ENCODE assay signal across 27 mouse cellular contexts in genomic region chr14:54440538-54440937, GRCm38 (mm10). TPM values are rescaled to one million over a fixed set of nuclear protein-coding genes. Genes with fewer than 3 reads are reported as not detected.
DNase-seq lines count a peak whose midpoint lies in the region; ATAC-seq and TF ChIP-seq lines count a peak whose summit lies in the region.
"Had no signal": no experiment of that assay in that cellular context is flagged by ENCODE, and none has a peak within 500 bp of the region (broad histone marks: within the 10 kb centered on the region; RNA-seq: fewer than 3 reads in every experiment).

No protein-coding gene starts in this region.

- intact Hi-C loops in gastrocnemius, adult 2 months (cut with DNase I): no loop called here

- no peak for TF ChIP-seq POLR2A in bone marrow, adult 2 months (IDR thresholded peaks at IDR 0.05; ENCODE audit: borderline replicate concordance, control insufficient read depth, low read depth, low read length)

- TF ChIP-seq CTCF in gastrocnemius, adult 2 months (IDR thresholded peaks at IDR 0.05): no peak
- no peak for TF ChIP-seq CTCF in bone marrow, adult 2 months (IDR thresholded peaks at IDR 0.05; ENCODE audit: control insufficient read depth, insufficient read depth, low read length)

- H3K27ac ChIP-seq in gastrocnemius, adult 2 months: peak overlapping the region; percentile 12; the same call in 1 of the 2 replicates
- no peak overlapping the region for H3K27ac ChIP-seq in midbrain, embryonic 11.5 days (ENCODE audit: low read depth, low read length)
- no peak overlapping the region for H3K27ac ChIP-seq in midbrain, embryonic 15.5 days
- H3K27ac ChIP-seq in bone marrow, adult 2 months (ENCODE audit: control insufficient read depth, insufficient read depth, low read depth, low read length, poor library complexity): peak overlapping the region; percentile 11; the same call in 1 of the 2 replicates
- H3K27ac ChIP-seq in intestine, embryonic 16.5 days (ENCODE audit: low read length): no peak overlapping the region
- H3K27ac ChIP-seq: forebrain, embryonic 12.5 days; heart, adult 2 months; heart, embryonic 10.5 days; heart, embryonic 15.5 days; hindbrain, embryonic 14.5 days; hindbrain, postnatal 0 days had no signal

- H3K4me1 ChIP-seq in midbrain, embryonic 11.5 days (ENCODE audit: control insufficient read depth, insufficient read depth, low read length): peaks cover 3% of the 10 kb centered on the region; the same call in 1 of the 2 replicates
- no peaks in the 10 kb centered on the region for H3K4me1 ChIP-seq in midbrain, embryonic 15.5 days
- H3K4me1 ChIP-seq in bone marrow, adult 2 months (ENCODE audit: control insufficient read depth, insufficient read depth, low read length): peaks cover 4% of the 10 kb centered on the region; the same call in 1 of the 2 replicates
- peaks cover 11% of the 10 kb centered on the region; the same call in 1 of the 2 replicates for H3K4me1 ChIP-seq in intestine, embryonic 16.5 days (ENCODE audit: control insufficient read depth, insufficient read depth, low read length)

- no peak for DNase-seq in gastrocnemius, adult 2 months
- no peak for DNase-seq in gastrocnemius, postnatal 10 days
- peak; percentile 54 for DNase-seq in midbrain, embryonic 11.5 days (ENCODE audit: low spot score, missing footprints)
- no peak for DNase-seq in cerebellum, postnatal 25 days
- DNase-seq: adrenal gland, adult 2 months; adrenal gland, postnatal 14 days; B cell, adult 2 months; cerebellum, adult 11-12 months; cerebellum, adult 8-10 months; cerebellum, postnatal 10 days; gastrocnemius, postnatal 25 days; heart, adult 2 months; heart, postnatal 10 days; heart, postnatal 4 days had no signal

- H3K9ac ChIP-seq in midbrain, embryonic 11.5 days (ENCODE audit: low read length): no peak overlapping the region
- no peak overlapping the region for H3K9ac ChIP-seq in midbrain, embryonic 15.5 days
- H3K9ac ChIP-seq in intestine, embryonic 16.5 days (ENCODE audit: low read depth, low read length): no peak overlapping the region
- H3K9ac ChIP-seq: forebrain, embryonic 12.5 days; heart, embryonic 15.5 days; hindbrain, embryonic 14.5 days had no signal

- ATAC-seq in midbrain, embryonic 11.5 days (ENCODE audit: low FRiP score): no peak
- ATAC-seq in midbrain, embryonic 15.5 days (replicated peaks): no peak
- ATAC-seq in intestine, embryonic 16.5 days: no peak
- ATAC-seq: forebrain, embryonic 16.5 days; hindbrain, postnatal 0 days; inflammation-experienced regulatory T-cells, adult 6 months; intestine, postnatal 0 days had no signal

- H3K4me3 ChIP-seq in gastrocnemius, adult 2 months: no peak overlapping the region
- no peak overlapping the region for H3K4me3 ChIP-seq in midbrain, embryonic 11.5 days (ENCODE audit: low read depth, low read length)
- H3K4me3 ChIP-seq in midbrain, embryonic 15.5 days: no peak overlapping the region
- H3K4me3 ChIP-seq in bone marrow, adult 2 months (replicated peaks; ENCODE audit: control insufficient read depth, low read depth, low read length): no peak overlapping the region
- H3K4me3 ChIP-seq in intestine, embryonic 16.5 days (ENCODE audit: low read length): no peak overlapping the region
- H3K4me3 ChIP-seq: forebrain, embryonic 12.5 days; heart, adult 2 months; heart, embryonic 10.5 days; heart, embryonic 15.5 days had no signal

- no peaks in the 10 kb centered on the region for H3K27me3 ChIP-seq in midbrain, embryonic 11.5 days (ENCODE audit: control insufficient read depth, insufficient read depth, low read length)
- H3K27me3 ChIP-seq in midbrain, embryonic 15.5 days (replicated peaks): no peaks in the 10 kb centered on the region
- no peaks in the 10 kb centered on the region for H3K27me3 ChIP-seq in intestine, embryonic 16.5 days (replicated peaks; ENCODE audit: control insufficient read depth, insufficient read depth, low read length)
- H3K27me3 ChIP-seq: CH12.LX; forebrain, embryonic 12.5 days; heart, embryonic 15.5 days had no signal

- peaks cover 3% of the 10 kb centered on the region; the same call in 1 of the 2 replicates for H3K36me3 ChIP-seq in midbrain, embryonic 11.5 days (ENCODE audit: control insufficient read depth, insufficient read depth, low read length)
- H3K36me3 ChIP-seq in midbrain, embryonic 15.5 days (replicated peaks): no peaks in the 10 kb centered on the region
- H3K36me3 ChIP-seq in intestine, embryonic 16.5 days (ENCODE audit: control insufficient read depth, insufficient read depth, low read length): peaks cover 25% of the 10 kb centered on the region

- no peaks in the 10 kb centered on the region for H3K9me3 ChIP-seq in midbrain, embryonic 11.5 days (ENCODE audit: control insufficient read depth, low read length)
- no peaks in the 10 kb centered on the region for H3K9me3 ChIP-seq in midbrain, embryonic 15.5 days
- H3K9me3 ChIP-seq in intestine, embryonic 16.5 days (ENCODE audit: control insufficient read depth, low read length): no peaks in the 10 kb centered on the region
- H3K9me3 ChIP-seq: forebrain, embryonic 12.5 days; heart, embryonic 10.5 days; heart, embryonic 15.5 days had no signal

- WGBS in midbrain, embryonic 11.5 days: 98% methylated on average over 11 of the region's 14 CpGs
- WGBS in midbrain, embryonic 15.5 days: 94% methylated on average over 14 of the region's 14 CpGs
- WGBS in bone marrow, adult 2 months: 90% methylated on average over 14 of the region's 14 CpGs
- WGBS in intestine, embryonic 16.5 days: 93% methylated on average over 14 of the region's 14 CpGs

- no peak overlapping the region for H3K4me2 ChIP-seq in midbrain, embryonic 11.5 days
- H3K4me2 ChIP-seq in midbrain, embryonic 15.5 days: no peak overlapping the region
- H3K4me2 ChIP-seq in intestine, embryonic 16.5 days (ENCODE audit: low read depth, low read length): no peak overlapping the region
- H3K4me2 ChIP-seq: forebrain, embryonic 12.5 days; heart, embryonic 15.5 days; hindbrain, embryonic 14.5 days had no signal

RNA-seq across cellular contexts. Expression of gene Mmp14, which starts 9.1 kb away (rescaled TPM):
- total RNA-seq in gastrocnemius, adult 2 months (2021): 10 to 100 TPM in 1 of 2 experiments, 1 to 10 TPM in 1; 8.5 to 14.0 TPM
- total RNA-seq in gastrocnemius, postnatal 10 days (2021): 100 to 1,000 TPM; 115 to 167 TPM
- 57.4 and 57.5 TPM in 2 replicates for polyA plus RNA-seq in midbrain, embryonic 11.5 days (2014; fragmentation: Nextera tagmentation; extraction: Ambion mirVana)
- polyA plus RNA-seq in midbrain, embryonic 15.5 days (2015; fragmentation: Nextera tagmentation; extraction: Ambion mirVana): 45.4 and 51.0 TPM in 2 replicates
- 6.7 and 17.2 TPM in 2 replicates for polyA plus RNA-seq in bone marrow, adult 2 months (2011; ENCODE audit: insufficient read depth, insufficient read length, low replicate concordance, missing spikeins)
- 89.7 and 90.7 TPM in 2 replicates for polyA plus RNA-seq in intestine, embryonic 16.5 days (2015; fragmentation: Nextera tagmentation; extraction: Ambion mirVana)

RNA-seq across cellular contexts. Expression of gene Mrpl52, which starts 13.8 kb away (rescaled TPM):
- 100 to 1,000 TPM; 102 to 111 TPM for total RNA-seq in gastrocnemius, adult 2 months (2021)
- total RNA-seq in gastrocnemius, postnatal 10 days (2021): 100 to 1,000 TPM; 141 to 159 TPM
- polyA plus RNA-seq in midbrain, embryonic 11.5 days (2014; fragmentation: Nextera tagmentation; extraction: Ambion mirVana): 238 and 253 TPM in 2 replicates
- 234 and 252 TPM in 2 replicates for polyA plus RNA-seq in midbrain, embryonic 15.5 days (2015; fragmentation: Nextera tagmentation; extraction: Ambion mirVana)
- 81.1 and 169 TPM in 2 replicates for polyA plus RNA-seq in bone marrow, adult 2 months (2011; ENCODE audit: insufficient read depth, insufficient read length, low replicate concordance, missing spikeins)
- 249 and 267 TPM in 2 replicates for polyA plus RNA-seq in intestine, embryonic 16.5 days (2015; fragmentation: Nextera tagmentation; extraction: Ambion mirVana)

RNA-seq across cellular contexts. Expression of gene Slc7a7, which starts 23.0 kb away (rescaled TPM):
- total RNA-seq in gastrocnemius, adult 2 months (2021): 1 to 10 TPM in 1 of 2 experiments, under 1 TPM in 1; 0.56 to 2.0 TPM
- total RNA-seq in gastrocnemius, postnatal 10 days (2021): 1 to 10 TPM; 3.1 to 5.5 TPM
- 4.3 and 4.7 TPM in 2 replicates for polyA plus RNA-seq in midbrain, embryonic 11.5 days (2014; fragmentation: Nextera tagmentation; extraction: Ambion mirVana)
- 4.7 and 4.9 TPM in 2 replicates for polyA plus RNA-seq in midbrain, embryonic 15.5 days (2015; fragmentation: Nextera tagmentation; extraction: Ambion mirVana)
- 5.8 and 15.2 TPM in 2 replicates for polyA plus RNA-seq in bone marrow, adult 2 months (2011; ENCODE audit: insufficient read depth, insufficient read length, low replicate concordance, missing spikeins)
- 93.8 and 111 TPM in 2 replicates for polyA plus RNA-seq in intestine, embryonic 16.5 days (2015; fragmentation: Nextera tagmentation; extraction: Ambion mirVana)

RNA-seq across cellular contexts. Expression of gene Lrp10, which starts 23.4 kb away (rescaled TPM):
- total RNA-seq in gastrocnemius, adult 2 months (2021): 10 to 100 TPM; 27.9 to 36.5 TPM
- 10 to 100 TPM; 36.3 to 39.5 TPM for total RNA-seq in gastrocnemius, postnatal 10 days (2021)
- 15.8 and 19.5 TPM in 2 replicates for polyA plus RNA-seq in midbrain, embryonic 11.5 days (2014; fragmentation: Nextera tagmentation; extraction: Ambion mirVana)
- polyA plus RNA-seq in midbrain, embryonic 15.5 days (2015; fragmentation: Nextera tagmentation; extraction: Ambion mirVana): 28.9 and 31.4 TPM in 2 replicates
- 21.5 and 29.0 TPM in 2 replicates for polyA plus RNA-seq in bone marrow, adult 2 months (2011; ENCODE audit: insufficient read depth, insufficient read length, low replicate concordance, missing spikeins)
- polyA plus RNA-seq in intestine, embryonic 16.5 days (2015; fragmentation: Nextera tagmentation; extraction: Ambion mirVana): 53.4 and 65.3 TPM in 2 replicates

RNA-seq across cellular contexts. Expression of gene Rem2, which starts 35.4 kb away (rescaled TPM):
- not detected for total RNA-seq in gastrocnemius, adult 2 months (2021)
- under 1 TPM in 1 of 2 experiments, not detected in 1; 0.14 TPM for total RNA-seq in gastrocnemius, postnatal 10 days (2021)
- polyA plus RNA-seq in midbrain, embryonic 11.5 days (2014; fragmentation: Nextera tagmentation; extraction: Ambion mirVana): 33.6 and 34.4 TPM in 2 replicates
- 45.2 and 47.1 TPM in 2 replicates for polyA plus RNA-seq in midbrain, embryonic 15.5 days (2015; fragmentation: Nextera tagmentation; extraction: Ambion mirVana)
- polyA plus RNA-seq in bone marrow, adult 2 months (2011; ENCODE audit: insufficient read depth, insufficient read length, low replicate concordance, missing spikeins): 0.80 TPM in 1 of 2 replicates, not detected in the other
- 1.2 and 1.6 TPM in 2 replicates for polyA plus RNA-seq in intestine, embryonic 16.5 days (2015; fragmentation: Nextera tagmentation; extraction: Ambion mirVana)
- total RNA-seq: gastrocnemius, adult 18-20 months; gastrocnemius, postnatal 25 days; heart, adult 2 months; heart, postnatal 10 days had no signal
- polyA plus RNA-seq: heart, adult 2 months had no signal

Comparison
In these comparisons a context has a peak if more than half of its experiments do, and no peak if none do; other contexts are left out.
1. H3K27ac ChIP-seq: peak in gastrocnemius, adult 2 months (single experiment) and bone marrow, adult 2 months (single experiment); none in midbrain, embryonic 11.5 days (single experiment), midbrain, embryonic 15.5 days (single experiment) and intestine, embryonic 16.5 days (single experiment).